Mouse (Mus musculus) heart, adult 11 months (tissue): Measurements from ENCODE around the gene Isg20l2.
"Not testable (repeated sequence)": the region's sequence is repeated elsewhere in the genome, so short reads cannot be mapped to it uniquely, and the experiment has no call there.

Experiments
- DNase-seq: peaks from one replicate; pipeline ENCODE4 v3.0.0; 2022

Gene Isg20l2

DNA sequence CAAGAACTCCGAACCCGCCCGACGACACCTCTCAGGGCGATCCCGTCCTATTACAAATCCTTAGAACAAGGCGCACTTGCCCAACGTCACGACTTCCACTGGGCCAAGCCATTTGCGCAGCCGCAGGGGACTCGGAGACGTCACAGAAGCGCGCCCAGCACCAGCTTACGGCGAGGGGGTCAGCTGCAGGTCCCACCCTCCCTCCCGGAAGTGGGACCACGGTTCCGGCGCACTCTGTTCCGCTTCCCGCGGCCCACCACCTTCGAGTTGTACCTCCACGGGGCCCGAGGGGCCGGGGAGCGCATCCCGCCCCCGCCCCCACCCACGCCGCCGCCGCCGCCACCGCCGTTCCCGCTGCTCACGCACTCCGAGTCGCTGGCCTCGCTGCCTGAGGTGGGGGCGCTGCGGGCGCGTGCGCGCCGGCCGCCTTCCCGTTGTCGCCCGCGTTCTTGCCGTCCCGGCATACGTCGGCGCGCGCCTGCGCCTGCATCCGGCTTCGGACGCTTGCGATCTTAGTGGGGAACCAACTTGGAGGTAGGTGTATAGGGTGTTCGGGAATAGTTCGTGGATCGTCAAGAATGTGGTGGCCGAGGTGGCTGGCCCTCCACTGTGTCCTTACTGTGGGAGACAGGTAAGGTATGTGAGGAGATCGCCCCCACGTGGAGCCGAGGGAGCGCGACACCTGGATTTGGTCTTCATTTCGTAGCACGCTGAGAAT, at the start of gene Isg20l2, which contains the start of gene Rrnad1:
Gene Isg20l2 (plus strand): TSS at position 237 of the 718 bp plus-strand sequence.
Gene Rrnad1 (minus strand): TSS at position 640 of the 718 bp plus-strand sequence.
- peak; percentile 100 for DNase-seq

DNA sequence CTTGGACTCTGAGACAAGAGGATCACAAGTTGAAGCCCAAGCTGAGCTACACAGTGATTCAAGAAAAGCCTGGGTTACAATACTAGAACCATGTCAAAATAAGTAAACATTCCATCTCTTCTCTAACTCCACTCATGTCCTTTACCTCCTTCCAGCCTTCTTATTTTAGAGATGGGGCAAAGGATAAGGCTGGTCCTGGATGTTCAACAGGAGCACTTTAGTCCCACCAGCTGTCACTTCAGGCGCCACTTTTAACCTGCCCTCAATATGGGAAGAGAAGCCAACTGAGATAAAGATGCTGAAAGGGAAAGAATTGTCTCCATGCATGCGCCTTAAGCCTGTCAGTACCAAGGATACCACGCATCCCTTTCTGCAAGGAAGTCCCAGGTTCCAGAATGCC, 45.8 kb upstream of the Isg20l2 start:
- no peak for DNase-seq

DNA sequence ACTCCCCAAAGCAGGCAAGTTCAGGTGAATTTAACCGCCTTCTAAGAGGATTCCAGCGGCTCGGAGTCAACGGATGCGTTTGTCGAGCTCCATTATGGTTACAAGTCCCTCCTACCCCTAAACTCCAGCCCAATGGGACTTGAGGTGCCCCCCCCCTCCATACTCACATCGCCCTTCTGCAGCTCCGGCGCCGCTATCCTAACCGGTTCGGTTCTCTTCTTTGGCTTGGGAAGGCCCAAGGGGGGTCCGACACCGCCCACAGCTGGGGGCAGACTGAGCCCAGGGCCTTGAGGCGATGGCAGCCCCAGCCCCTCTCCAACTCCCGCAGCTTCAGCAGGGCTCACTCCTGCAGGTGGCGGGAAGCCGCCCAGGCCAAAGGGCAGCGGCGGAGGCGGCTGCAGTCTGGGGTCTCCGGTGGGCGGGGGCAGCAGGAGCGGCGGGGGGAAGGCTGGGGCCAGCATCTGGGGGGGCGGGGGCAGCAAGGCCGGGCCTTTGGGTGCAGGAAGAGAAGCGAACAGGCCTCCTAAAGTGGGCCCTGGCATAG, 45.3 kb upstream of the Isg20l2 start:
- peak; percentile 97 for DNase-seq

DNA sequence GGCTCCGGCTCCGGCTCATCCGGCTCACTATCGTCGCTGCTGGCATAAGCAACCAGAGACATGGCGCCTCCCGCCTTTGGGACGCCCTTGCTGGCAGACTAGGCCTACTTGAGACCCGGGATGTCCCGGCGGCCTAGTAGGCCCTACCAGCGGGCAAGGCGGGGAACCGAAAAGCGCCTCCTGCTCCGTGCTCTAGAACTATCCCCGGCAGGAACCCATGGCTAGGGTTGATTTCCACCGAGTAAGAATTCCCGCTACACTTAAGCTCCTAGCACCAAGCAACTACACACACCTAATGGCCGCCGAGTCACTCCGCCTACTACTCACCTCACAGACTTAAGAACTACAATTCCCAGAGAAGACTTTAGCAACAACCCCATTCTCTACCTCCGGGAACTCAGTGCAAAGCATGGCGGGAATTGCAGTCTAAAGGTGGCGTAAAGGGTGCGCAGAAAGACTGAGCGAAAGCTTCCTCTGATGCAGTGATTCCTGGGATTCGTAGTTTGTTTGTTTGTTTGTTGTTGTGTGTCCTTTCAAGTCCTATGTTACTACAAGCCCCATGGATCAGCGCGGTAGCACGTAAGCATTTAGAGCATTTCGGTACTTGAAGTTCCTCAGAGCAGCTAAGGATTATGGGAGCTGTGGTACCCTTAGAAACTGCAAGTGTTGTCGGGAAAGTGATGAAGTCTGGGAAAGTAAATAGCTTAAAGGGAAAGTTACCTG, 44.7 kb upstream of the Isg20l2 start, which contains the start of gene Prcc:
Gene Prcc (minus strand): TSS at position 328 of the 723 bp plus-strand sequence.
- DNase-seq: peak; percentile 100

DNA sequence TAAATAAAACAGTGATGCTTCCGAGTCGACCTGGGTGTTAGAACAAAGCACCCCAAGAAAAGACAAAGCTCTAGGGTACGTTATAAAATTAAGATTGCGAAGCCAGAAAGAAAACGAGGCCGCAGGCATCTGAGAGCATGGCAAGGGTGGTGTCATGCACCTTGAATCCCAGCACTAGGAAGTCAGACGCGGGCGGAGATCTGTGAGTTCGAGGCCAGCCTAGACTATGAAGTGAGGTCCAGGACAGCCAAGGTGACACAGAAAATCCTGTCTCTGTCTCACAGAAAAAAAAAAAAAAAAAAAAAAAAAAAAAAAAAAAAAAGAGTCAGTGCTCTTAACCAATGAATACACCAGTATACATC, 44.1 kb upstream of the Isg20l2 start:
- no peak for DNase-seq

DNA sequence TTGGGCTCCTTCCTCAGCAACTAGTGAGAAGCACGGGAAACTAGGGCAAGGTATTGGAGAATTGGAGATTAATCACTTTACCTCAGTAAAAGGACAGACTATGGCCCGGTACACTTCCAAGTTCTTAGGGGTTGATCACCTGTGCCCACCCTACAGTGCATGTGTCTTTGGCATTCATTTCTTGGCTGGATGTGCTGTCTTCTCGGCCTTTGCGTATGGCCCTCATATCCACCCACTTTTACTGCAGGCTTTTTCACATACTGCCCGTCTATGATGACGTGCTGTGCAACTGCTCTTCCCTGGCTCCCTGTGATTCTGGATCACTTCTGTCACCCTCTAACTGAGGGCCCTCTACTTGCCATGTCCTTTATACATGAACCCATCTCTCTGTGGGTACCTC, 43.7 kb upstream of the Isg20l2 start:
- DNase-seq: peak; percentile 95

DNA sequence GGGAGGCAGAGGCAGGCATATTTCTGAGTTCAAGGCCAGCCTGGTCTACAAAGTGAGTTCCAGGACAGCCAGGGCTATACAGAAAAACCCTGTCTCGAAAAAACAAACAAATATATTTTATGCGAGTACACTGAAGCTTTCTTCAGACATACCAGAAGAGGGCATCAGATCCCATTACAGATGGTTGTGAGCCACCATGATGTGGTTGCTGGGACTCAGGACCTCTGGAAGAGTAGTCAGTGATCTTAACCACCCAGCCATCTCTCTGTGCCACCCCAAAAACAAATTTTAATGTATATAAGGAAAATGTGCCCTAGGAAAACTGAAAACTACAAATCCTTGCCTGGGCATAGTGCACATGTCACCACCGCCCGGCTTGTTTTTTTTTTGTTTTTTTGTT, 42.7 kb upstream of the Isg20l2 start:
- not testable (repeated sequence) for DNase-seq

DNA sequence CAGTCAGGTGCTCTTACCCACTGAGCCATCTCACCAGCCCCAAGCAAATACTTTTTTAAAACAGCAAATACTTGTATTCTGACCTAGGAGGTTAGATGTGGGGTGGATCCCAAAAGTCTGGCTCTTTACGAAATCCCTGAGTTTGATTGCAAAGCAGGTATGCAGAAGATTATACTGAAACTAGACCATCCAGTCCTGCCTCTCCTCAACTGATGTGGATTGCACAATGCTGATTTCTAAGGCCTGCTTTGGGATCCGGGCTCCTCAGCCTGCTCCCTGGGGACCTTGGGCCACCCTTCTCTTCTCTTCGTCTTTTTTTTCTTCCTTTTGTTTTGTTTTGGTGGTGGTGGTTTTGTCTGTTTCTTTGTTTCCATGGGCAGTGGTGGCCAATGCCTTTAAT, 38.6 kb upstream of the Isg20l2 start:
- peak; percentile 53 for DNase-seq

DNA sequence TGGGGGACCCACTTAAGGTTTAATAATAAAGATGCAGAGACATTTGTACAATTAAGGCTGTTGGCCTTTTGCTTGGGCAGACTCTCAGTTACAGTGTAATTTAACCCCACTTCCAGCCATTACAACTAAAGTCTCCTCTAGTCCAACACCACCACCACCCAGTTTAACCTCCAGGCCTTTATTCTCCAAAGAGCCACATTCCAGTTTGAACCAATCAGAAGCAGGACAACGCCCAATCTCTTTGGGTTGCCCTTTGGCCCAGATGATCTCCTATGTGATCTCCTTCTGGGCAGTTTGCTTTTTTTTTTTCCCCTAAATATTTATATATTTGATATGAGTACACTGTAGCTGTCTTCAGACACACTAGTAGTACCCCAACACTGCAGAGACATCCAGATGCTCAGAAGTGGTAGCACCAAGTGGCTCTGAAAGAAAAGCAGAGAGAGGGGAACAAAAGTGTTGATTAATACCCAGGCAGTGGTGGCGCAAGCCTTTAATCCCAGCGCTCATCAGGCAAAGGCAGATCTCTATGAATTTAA, 36.7 kb upstream of the Isg20l2 start:
- peak; percentile 57 for DNase-seq

DNA sequence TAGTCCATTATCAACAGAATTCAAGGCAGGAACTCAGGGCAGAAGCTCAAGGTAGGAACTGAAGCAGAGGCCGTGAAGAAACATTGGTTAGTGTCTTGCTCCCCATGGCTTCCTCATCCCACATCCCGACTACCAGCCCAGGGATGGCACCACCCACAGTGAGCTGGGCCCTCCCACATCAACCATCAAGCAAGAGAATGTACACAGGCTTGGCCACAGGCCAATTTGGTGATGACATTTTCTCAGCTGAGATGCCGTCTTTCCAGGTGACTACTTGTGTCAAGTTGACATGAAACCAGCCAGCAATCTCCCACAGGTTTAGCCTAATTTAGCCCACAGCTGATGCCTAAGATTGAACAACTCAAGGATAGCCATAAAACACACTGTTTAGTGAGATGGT, 30.8 kb upstream of the Isg20l2 start:
- peak; percentile 48 for DNase-seq

DNA sequence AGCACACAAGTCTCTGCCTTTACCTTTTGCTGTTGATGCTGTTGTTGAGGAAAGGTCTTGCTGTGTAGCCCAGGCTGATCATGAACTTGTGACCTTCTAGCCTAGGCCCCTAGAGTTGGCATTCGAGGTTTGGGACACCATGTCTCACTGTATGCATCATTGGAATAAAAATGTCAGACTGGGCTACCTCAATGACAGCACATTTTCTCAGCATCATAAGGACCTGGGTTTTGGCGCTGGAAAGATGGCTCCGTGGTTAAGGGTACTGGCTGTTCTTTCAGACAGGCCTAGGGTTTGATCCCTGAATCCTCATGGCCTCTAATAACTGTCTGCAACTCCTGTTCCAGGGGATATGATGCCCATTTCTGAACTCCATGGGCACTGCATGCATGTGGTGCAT, 30.3 kb upstream of the Isg20l2 start:
- DNase-seq: peak; percentile 66

DNA sequence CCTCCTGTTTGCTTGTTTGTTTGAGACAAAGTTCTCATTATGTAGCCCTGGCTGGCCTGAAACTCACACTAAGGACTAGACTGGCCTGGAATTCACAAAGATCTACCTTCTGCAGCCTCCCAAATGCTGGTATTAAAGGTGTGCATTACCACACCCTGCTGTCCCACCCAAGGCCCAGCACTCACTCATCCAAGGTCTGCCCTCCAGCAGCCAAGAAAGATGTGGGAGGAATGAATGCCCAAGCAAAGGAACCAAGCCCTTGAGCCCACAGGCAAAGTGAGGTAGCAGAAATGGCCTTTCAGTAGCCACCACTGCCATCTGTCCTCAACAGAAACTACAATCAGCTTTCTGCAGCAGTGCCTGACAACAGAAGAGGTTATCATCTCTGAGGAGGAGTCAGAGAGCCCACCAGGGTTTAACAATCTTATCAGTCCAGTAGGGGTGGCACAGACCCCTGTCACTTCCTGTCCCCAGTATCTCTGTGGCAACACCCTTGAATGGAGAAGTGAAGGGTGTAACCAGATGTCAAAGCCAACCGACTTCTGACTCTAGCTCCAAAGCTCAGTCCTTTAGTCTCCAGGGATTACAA, 29.0 kb upstream of the Isg20l2 start:
- DNase-seq: peak; percentile 63

DNA sequence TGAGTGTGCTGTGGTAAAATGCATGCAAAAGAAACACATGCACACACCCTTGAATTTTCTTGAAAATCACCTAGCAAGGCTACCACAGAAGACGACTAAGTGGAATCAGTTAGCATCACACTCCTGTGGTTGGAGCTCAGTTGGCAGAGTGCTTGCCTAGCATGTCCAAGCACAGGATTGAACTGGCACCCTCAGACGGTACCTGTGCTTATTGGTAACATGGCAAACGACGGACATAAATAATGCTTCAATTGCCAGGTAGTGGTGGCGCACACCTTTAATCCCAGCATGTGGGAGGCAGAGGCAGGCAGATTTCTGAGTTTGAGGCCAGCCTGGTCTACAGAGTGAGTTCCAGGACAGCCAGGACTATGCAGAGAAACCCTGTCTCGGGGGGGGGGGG, 28.2 kb upstream of the Isg20l2 start:
- DNase-seq: peak; percentile 86

DNA sequence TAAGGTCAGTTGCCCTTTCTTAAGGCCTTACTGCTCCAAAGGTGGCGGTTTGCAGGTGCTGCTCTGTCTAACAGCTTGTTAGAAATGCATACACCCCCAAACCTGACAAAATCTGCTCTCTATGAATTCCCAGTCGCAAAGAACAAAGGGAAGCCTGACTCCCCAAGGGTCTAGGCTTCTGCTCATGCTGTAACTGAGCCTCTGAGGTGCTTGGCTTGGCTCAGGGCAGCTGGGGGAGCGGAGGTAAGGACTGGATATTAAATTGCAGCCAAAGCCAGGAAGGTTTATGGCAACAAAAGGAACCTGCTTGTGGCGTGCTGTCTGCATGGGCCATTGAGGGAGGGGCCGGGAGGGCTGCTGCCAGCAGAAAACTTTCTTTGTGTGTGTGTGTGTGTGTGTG, 26.3 kb upstream of the Isg20l2 start:
- DNase-seq: peak; percentile 79

DNA sequence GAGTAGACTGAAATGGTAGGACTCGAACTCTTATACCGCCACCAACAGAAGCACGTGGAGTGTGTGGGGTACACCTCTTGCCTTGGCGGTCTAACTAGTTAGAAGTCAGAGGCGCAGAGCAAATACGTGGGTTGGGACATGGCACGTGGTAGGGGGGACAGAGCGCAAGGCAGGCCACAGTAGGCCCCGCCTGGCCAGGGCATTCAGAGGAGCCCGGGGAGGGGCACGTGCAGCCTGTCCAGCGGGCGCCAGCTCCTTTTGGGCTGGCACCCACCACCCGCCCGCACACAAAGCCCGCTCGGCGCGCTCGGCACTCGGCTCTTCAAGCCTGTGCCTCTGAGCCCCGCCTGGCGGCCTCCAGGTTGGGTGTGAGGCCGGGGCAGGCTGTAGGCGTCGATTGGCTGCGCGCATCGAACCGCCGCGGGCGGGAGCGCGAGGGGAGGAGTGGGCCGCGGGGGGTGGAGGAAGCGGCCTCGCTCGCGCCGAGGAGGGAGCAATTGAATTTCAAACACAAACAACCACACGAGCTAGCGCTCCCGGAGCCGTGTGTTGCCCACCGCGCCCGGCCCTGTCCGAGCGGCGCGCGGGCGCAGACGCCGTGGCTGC, 24.1 kb upstream of the Isg20l2 start, which contains the start of gene Hdgf:
Gene Hdgf (plus strand): TSS at position 442 of the 606 bp plus-strand sequence.
- peak; percentile 100 for DNase-seq

DNA sequence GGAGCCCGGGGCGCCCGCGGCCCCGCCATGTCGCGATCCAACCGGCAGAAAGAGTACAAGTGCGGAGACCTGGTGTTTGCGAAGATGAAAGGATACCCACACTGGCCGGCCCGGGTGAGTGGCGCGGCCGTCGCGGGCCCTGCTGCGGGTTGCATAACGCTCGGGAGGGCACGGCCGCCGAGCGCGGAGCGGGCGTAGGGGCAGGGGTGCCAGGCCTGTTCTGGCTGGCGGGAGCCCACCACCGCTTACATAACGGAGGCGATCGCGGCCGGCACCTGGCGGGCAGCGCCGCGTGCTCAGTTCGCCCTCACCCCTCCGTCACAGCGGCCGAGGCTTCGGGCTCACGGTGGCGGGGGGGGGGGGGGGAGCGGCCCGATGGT, 23.5 kb upstream of the Isg20l2 start:
- peak; percentile 98 for DNase-seq

DNA sequence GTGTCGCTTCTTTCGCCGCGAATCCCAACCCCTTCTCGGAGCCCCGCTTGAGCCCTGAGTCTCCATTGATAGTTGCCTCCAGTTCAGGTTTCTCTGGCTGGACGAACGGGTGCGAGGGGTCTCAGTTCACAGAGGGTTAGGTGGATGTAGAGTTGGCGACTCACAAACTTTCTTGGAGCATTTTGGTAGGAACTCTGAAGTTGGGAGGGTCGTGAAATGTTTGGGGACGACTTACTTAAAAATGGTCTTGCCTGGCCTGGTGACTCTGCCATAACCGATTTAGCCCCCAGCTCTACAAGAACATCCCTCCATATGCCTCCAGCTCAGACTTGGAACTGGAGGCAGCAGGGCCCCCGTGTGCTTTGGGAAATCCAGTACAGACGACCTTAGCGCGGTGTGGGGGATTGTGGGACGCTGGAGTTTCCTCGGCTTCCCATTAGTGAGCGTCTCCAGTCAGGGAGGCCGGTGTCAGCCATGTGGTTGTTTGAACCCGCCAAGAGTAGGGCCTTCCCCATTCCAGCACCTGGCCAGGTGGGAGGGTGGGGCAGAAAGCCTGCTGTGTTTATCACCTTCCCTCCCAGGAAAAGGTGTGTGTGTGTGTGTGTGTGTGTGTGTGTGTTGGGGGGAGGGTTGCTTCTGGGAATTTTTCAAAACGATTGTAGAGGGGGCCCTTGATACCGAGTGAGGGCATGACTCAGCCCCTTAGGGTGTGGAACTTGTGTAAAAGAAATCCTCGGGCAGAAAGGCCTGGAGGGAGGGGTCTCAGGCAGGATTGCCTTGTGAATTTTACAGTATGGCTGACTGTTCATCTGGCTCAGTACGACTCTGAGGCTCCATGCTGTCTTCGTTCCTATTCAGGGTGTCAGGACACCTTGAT, 22.9 kb upstream of the Isg20l2 start:
- DNase-seq: peak; percentile 95

DNA sequence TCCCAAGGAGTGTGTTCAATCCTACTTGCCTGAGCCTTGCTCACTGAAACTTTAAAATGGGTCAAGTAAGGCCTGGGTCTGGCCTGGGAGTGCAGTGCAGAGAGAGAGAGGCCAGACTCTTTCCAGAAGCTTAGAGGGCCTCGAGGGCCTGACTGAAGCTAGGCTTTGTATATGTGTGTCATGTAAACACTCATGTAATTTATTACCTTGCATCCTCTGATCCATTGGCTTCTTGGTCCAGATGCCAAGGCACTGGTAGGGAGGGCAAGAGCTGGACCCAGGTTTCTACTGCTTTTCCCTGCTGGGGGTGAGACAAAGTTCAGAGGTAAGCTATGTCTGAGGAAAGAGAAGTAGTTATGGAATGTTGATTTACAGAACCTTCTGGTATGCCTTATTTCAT, 22.2 kb upstream of the Isg20l2 start:
- peak; percentile 89 for DNase-seq

DNA sequence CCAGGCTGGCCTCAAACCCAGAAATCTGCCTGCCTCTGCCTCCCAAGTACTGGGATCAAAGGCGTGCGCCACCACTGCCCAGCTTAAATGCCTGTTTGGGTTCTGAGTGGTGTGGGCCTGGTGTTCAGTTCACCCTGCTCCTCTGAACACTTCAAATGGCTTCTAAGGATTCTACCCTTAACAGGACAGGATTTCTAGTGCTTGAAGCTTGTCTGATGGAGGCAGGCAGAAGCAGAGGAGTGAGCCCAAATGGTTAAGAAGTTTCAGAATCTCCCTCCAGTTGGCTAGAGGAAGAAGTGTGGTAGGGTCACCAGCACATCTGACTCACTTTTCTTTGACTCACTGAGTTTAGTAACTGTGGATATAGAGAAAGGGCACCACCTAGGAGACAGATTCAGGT, 20.7 kb upstream of the Isg20l2 start:
- peak; percentile 85 for DNase-seq

DNA sequence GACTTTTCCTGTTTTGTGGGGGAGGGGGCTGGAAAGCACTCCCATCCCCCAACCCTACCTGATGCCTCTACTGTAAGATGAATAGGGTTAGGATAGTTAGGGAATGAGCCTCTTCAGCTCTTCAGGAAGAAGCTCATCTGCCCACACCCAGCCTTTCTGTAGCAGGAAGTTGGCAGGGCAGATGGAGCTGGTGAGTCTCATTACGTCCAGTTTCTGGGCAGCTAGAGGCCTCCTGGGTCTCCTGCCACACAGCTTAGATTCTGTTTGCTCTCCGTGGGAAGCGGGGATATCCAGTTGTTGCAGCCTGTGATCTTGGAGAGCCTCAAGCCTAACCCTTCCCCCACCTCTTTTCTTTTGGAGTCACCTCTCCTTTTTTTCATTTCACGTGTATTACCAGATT, 20.2 kb upstream of the Isg20l2 start:
- DNase-seq: peak; percentile 94

DNA sequence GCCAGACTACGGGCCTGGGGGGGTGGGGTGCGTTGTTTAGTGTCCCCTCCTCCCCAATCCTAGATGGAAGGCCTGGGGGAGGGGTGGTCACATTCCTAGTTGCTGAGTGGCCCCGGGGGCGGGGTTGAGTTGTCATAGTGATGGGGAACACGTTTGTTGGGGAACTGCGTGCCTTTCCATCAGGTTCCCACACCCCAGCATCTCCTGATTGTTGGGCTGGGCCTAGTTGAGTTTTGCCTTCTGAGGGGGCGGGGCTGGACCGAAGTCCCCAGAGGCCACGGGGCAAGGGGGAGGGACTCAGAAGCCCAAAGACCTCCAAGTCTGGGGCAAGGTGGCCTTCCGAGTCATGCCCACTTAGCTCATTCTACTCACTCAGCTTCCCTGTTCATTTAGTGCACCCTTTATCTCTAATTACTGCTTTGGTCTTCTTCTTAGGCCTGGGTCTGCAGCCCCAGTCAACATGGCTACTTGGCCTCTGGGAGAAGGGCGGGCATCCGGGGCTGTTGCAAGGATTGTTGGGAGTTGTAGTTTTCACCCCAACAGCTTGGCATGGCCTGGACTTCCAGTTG, 19.5 kb upstream of the Isg20l2 start:
- peak; percentile 99 for DNase-seq
